ENCODE assay signal across 7 mouse cellular contexts in the genomic region with DNA sequence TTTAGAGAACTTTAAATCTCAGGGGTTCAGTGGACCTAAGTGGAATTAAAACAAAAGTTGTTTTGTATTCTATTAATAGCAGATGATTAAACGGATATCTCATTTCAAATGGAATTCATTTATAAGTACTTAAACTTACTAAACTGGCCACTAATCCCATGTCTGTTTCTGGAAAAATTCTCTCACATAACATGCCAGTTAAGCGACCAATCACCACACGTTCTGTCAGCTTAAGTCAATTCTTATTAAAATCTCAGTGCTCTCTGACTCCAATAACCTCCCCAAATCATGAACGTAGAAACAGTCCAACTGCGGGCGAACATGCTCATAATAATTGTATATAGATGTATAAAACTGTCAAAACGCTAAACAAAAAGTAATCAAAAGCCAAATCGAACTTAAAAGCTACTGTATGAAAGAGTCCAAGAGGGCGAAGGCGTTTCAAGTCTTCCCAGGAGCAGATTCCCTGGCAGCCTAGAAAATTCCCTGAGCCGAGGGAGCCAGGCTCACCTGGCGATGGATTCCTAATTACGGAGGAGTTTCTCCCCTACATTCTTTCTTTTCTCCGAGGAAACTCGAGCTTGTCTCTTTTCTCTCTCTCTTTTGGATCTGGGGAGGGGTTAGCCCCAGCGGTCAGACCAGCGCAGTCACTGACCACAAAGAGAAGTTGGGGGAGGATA. TPM values are rescaled to one million over a fixed set of nuclear protein-coding genes. Genes with fewer than 3 reads are reported as not detected.
DNase-seq lines count a peak whose midpoint lies in the region; ATAC-seq lines count a peak whose summit lies in the region.

No protein-coding gene starts in this region.

- H3K9ac ChIP-seq in forebrain, embryonic 15.5 days (replicated peaks) = no peak overlapping the region
- peak overlapping the region; percentile 53 for H3K9ac ChIP-seq in liver, embryonic 11.5 days (ENCODE audit: low read depth, low read length)
- H3K9ac ChIP-seq in stomach, embryonic 15.5 days = peak overlapping the region; percentile 61; the same call in 1 of the 2 replicates

- H3K36me3 ChIP-seq in megakaryocyte, embryonic 14.5 days (replicated peaks; ENCODE audit: low read length) = no peaks in the 10 kb centered on the region
- no peaks in the 10 kb centered on the region for H3K36me3 ChIP-seq in forebrain, embryonic 15.5 days
- no peaks in the 10 kb centered on the region for H3K36me3 ChIP-seq in liver, embryonic 11.5 days (ENCODE audit: control insufficient read depth, insufficient read depth, low read length)
- H3K36me3 ChIP-seq in stomach, embryonic 15.5 days = no peaks in the 10 kb centered on the region

- WGBS in forebrain, embryonic 15.5 days = 7% methylated on average over 17 of the region's 17 CpGs
- WGBS in liver, embryonic 11.5 days = 17% methylated on average over 17 of the region's 17 CpGs
- 8% methylated on average over 17 of the region's 17 CpGs for WGBS in stomach, embryonic 15.5 days

- no peaks in the 10 kb centered on the region for H3K9me3 ChIP-seq in megakaryocyte, embryonic 14.5 days
- H3K9me3 ChIP-seq in forebrain, embryonic 15.5 days = no peaks in the 10 kb centered on the region
- no peaks in the 10 kb centered on the region for H3K9me3 ChIP-seq in liver, embryonic 11.5 days (ENCODE audit: control insufficient read depth, low read length)
- no peaks in the 10 kb centered on the region for H3K9me3 ChIP-seq in stomach, embryonic 15.5 days

- no peak for ATAC-seq in megakaryocyte, adult 5-6 weeks (ENCODE audit: poor library complexity, severe bottlenecking)
- no peak for ATAC-seq in forebrain, embryonic 15.5 days (replicated peaks)
- no peak for ATAC-seq in liver, embryonic 11.5 days (replicated peaks; ENCODE audit: low FRiP score)
- no peak for ATAC-seq in stomach, embryonic 15.5 days (ENCODE audit: insufficient read depth, low FRiP score, low read depth)

- peak; percentile 39 for DNase-seq in liver, embryonic 11.5 days (ENCODE audit: low spot score)
- no peak for DNase-seq in yolk sac, embryonic 10.5 days (ENCODE audit: low spot score)
- no peak for DNase-seq in spleen, postnatal 4 days (ENCODE audit: low spot score in 2 of 2)

- no peak overlapping the region for H3K27ac ChIP-seq in forebrain, embryonic 15.5 days (replicated peaks)
- H3K27ac ChIP-seq in liver, embryonic 11.5 days (ENCODE audit: low read depth, low read length) = no peak overlapping the region
- peak overlapping the region; percentile 89; the same call in 1 of the 2 replicates for H3K27ac ChIP-seq in stomach, embryonic 15.5 days

- peaks cover 47% of the 10 kb centered on the region for H3K27me3 ChIP-seq in megakaryocyte, embryonic 14.5 days (replicated peaks)
- H3K27me3 ChIP-seq in forebrain, embryonic 15.5 days = peaks cover 28% of the 10 kb centered on the region
- H3K27me3 ChIP-seq in liver, embryonic 11.5 days (replicated peaks; ENCODE audit: control insufficient read depth, insufficient read depth, low read length) = peaks cover 16% of the 10 kb centered on the region
- no peaks in the 10 kb centered on the region for H3K27me3 ChIP-seq in stomach, embryonic 15.5 days (replicated peaks)

- H3K4me3 ChIP-seq in megakaryocyte, embryonic 14.5 days (replicated peaks) = peak overlapping the region; percentile 94
- H3K4me3 ChIP-seq in forebrain, embryonic 15.5 days = peak overlapping the region; percentile 41
- peak overlapping the region; percentile 62 for H3K4me3 ChIP-seq in liver, embryonic 11.5 days (ENCODE audit: low read depth, low read length)
- peak overlapping the region; percentile 73 for H3K4me3 ChIP-seq in stomach, embryonic 15.5 days (replicated peaks)

- peaks cover 16% of the 10 kb centered on the region for H3K4me1 ChIP-seq in megakaryocyte, embryonic 14.5 days
- H3K4me1 ChIP-seq in forebrain, embryonic 15.5 days = peaks cover 17% of the 10 kb centered on the region
- peaks cover 8% of the 10 kb centered on the region for H3K4me1 ChIP-seq in liver, embryonic 11.5 days (replicated peaks; ENCODE audit: control insufficient read depth, insufficient read depth, low read length)
- peaks cover 5% of the 10 kb centered on the region for H3K4me1 ChIP-seq in stomach, embryonic 15.5 days

- H3K4me2 ChIP-seq in forebrain, embryonic 15.5 days (replicated peaks) = peak overlapping the region; percentile 80
- H3K4me2 ChIP-seq in liver, embryonic 11.5 days = peak overlapping the region; percentile 85
- H3K4me2 ChIP-seq in stomach, embryonic 15.5 days = peak overlapping the region; percentile 91

RNA-seq across cellular contexts. Expression of a gene that starts 1.0 kb away (rescaled TPM):
- polyA plus RNA-seq in megakaryocyte, embryonic 14.5 days (2012; ENCODE audit: insufficient read depth, low replicate concordance) = not detected in 2 replicates
- total RNA-seq in megakaryocyte, adult 5-6 weeks (2015) = not detected in 2 replicates
- not detected in 2 replicates for total RNA-seq in megakaryocyte, adult 5-6 weeks (2017)
- 1.3 and 1.7 TPM in 2 replicates for polyA plus RNA-seq in forebrain, embryonic 15.5 days (2015; fragmentation: Nextera tagmentation; extraction: Ambion mirVana)
- 6.8 and 8.2 TPM in 2 replicates for polyA plus RNA-seq in liver, embryonic 11.5 days (2014; fragmentation: Nextera tagmentation; extraction: Ambion mirVana)
- polyA plus RNA-seq in stomach, embryonic 15.5 days (2015; fragmentation: Nextera tagmentation; extraction: Ambion mirVana) = 20.1 and 22.8 TPM in 2 replicates

Comparison
In these comparisons a context has a peak if more than half of its experiments do, and no peak if none do; other contexts are left out.
1. H3K4me3 ChIP-seq: peak in every context shown above with its lines; median percentile 94 in megakaryocyte, embryonic 14.5 days; 73 in stomach, embryonic 15.5 days; 62 in liver, embryonic 11.5 days; 41 in forebrain, embryonic 15.5 days.